Mouse (Mus musculus) Patski (cell line): ENCODE results near the gene Tmem159. TPM values are rescaled to one million over a fixed set of nuclear protein-coding genes. Genes with fewer than 3 reads are reported as not detected.
A peak's percentile ranks its signal among the peaks of the same experiment; 100 is the strongest.

Source experiments
- ATAC-seq: fragments of 100-300 bp; one replicate; pipeline ENCODE4 v1.8.0; 2021
- CTCF ChIA-PET: fragments of 350-600 bp; sonication (Branson Sonifier 250); formaldehyde crosslinking; loops from one replicate; lab custom pipeline; 2022; ENCODE audit warnings: inconsistent platforms; lab: Charles Lee
- POLR2A ChIA-PET: fragments of 350-600 bp; sonication (Branson Sonifier 250); formaldehyde crosslinking; loops from one replicate; lab custom pipeline; 2022; ENCODE audit warnings: antibody characterized with exemption, inconsistent platforms; lab: Charles Lee
- DNase-seq: peaks from one replicate; pipeline ENCODE4 v3.0.0-alpha.2; 2011; ENCODE audit warnings: low read depth, low spot score
- H3K27me3 ChIP-seq: fragments of 371-371 bp; one replicate; pipeline ENCODE4 v1.5.1; 2021
- CTCF ChIP-seq: fragments of 100-300 bp; IDR thresholded peaks from one replicate; pipeline ENCODE4 v1.5.1; 2021
- in situ Hi-C: fragments of 300-500 bp; cut with MboI; formaldehyde crosslinking; loops from 3 replicates; pipeline ENCODE4 v1.11.1; 2018; ENCODE audit warnings: low pct_unique_long_range_greater_than_20kb, mixed read lengths
- polyA plus RNA-seq: library from polyadenylated mRNA; unstranded; gene quantifications from one replicate; pipeline ENCODE4 v1.2.3, GENCODE M21; 2021

Tmem159 gene
- polyA plus RNA-seq, 1 experiment from 2014 or later, result 14.3 TPM

- CTCF ChIA-PET, result interaction anchor here (0.7 to 2.1 kb wide), 12 partner anchors 10 to 255 kb away, joined by 3 to 13 read pairs (median 4); no protein-coding TSS in a partner anchor
- POLR2A ChIA-PET, result no interaction called here
- ATAC-seq, result peak; percentile 61
Observed at GRCm38 (mm10) chr7:120098403-120098802, 3.8 kb upstream of the Tmem159 start.

GRCm38 (mm10) chr7:120103019-120103567 lies 940 bp downstream of the Tmem159 start:
- in situ Hi-C loops, result no loop called here
- no peak for TF ChIP-seq CTCF
- ChIA-PET CTCF (no interaction called here), POLR2A (no interaction called here)
- H3K27me3 ChIP-seq, result no peaks in the 10 kb centered on the region
- ATAC-seq (peak; percentile 33), DNase-seq (no peak)

More at GRCm38 (mm10) chr7:120098403-120098802, 3.8 kb upstream of the Tmem159 start:
- DNase-seq, result no peak
- peak; percentile 77 for TF ChIP-seq CTCF
- H3K27me3 ChIP-seq, result no peaks in the 10 kb centered on the region
- in situ Hi-C loops, result loop anchor here (5.0 kb wide), 1 partner anchor 251 kb away; no protein-coding TSS in a partner anchor

GRCm38 (mm10) chr7:120104975-120105374 lies 2.8 kb downstream of the Tmem159 start:
- ChIA-PET POLR2A (no interaction called here), CTCF (interaction anchor here (0.6 to 1.0 kb wide), 2 partner anchors 11 to 12 kb away, joined by 3 read pairs; no protein-coding TSS in a partner anchor)
- no peaks in the 10 kb centered on the region for H3K27me3 ChIP-seq
- no peak for ATAC-seq
- no peak for DNase-seq
- in situ Hi-C loops, result no loop called here
- no peak for TF ChIP-seq CTCF

GRCm38 (mm10) chr7:120106356-120106755 lies 4.2 kb downstream of the Tmem159 start:
- DNase-seq (no peak), ATAC-seq (no peak)
- in situ Hi-C loops, result no loop called here
- ChIA-PET POLR2A (no interaction called here), CTCF (no interaction called here)
- H3K27me3 ChIP-seq, result no peaks in the 10 kb centered on the region
- TF ChIP-seq CTCF, result no peak

GRCm38 (mm10) chr7:120109676-120110075 lies 7.5 kb downstream of the Tmem159 start:
- in situ Hi-C loops, result no loop called here
- CTCF ChIA-PET, result no interaction called here
- H3K27me3 ChIP-seq, result no peaks in the 10 kb centered on the region
- POLR2A ChIA-PET, result no interaction called here
- no peak for TF ChIP-seq CTCF
- ATAC-seq (no peak), DNase-seq (no peak)

- DNase-seq (no peak), ATAC-seq (no peak)
- no peaks in the 10 kb centered on the region for H3K27me3 ChIP-seq
- POLR2A ChIA-PET, result no interaction called here
- CTCF ChIA-PET, result interaction anchor here (1.4 kb wide), 1 partner anchor 19 kb away, joined by 4 read pairs; no protein-coding TSS in a partner anchor
- in situ Hi-C loops, result no loop called here
- no peak for TF ChIP-seq CTCF
Observed at GRCm38 (mm10) chr7:120116976-120117375, 14.8 kb downstream of the Tmem159 start.

GRCm38 (mm10) chr7:120117529-120117928 lies 15.4 kb downstream of the Tmem159 start:
- DNase-seq, result no peak
- no peak for ATAC-seq
- no peak for TF ChIP-seq CTCF
- no peaks in the 10 kb centered on the region for H3K27me3 ChIP-seq
- ChIA-PET CTCF (no interaction called here), POLR2A (no interaction called here)
- in situ Hi-C loops, result no loop called here

GRCm38 (mm10) chr7:120123776-120124175 lies 21.6 kb downstream of the Tmem159 start:
- CTCF ChIA-PET, result interaction anchor here (0.9 kb wide), 1 partner anchor 51 kb away, joined by 3 read pairs; no protein-coding TSS in a partner anchor
- DNase-seq (no peak), ATAC-seq (no peak)
- POLR2A ChIA-PET, result interaction anchor here (0.7 kb wide), 2 partner anchors 53 to 320 kb away, joined by 3 read pairs; no protein-coding TSS in a partner anchor
- H3K27me3 ChIP-seq, result no peaks in the 10 kb centered on the region
- in situ Hi-C loops, result loop anchor here (5.0 kb wide), 1 partner anchor 704 kb away; no protein-coding TSS in a partner anchor
- no peak for TF ChIP-seq CTCF

- in situ Hi-C loops, result loop anchor here (5.0 kb wide), 1 partner anchor 702 kb away; no protein-coding TSS in a partner anchor
- ChIA-PET CTCF (interaction anchor here (1.0 to 1.4 kb wide), 2 partner anchors 17 to 26 kb away, joined by 6 to 7 read pairs; no protein-coding TSS in a partner anchor), POLR2A (no interaction called here)
- no peaks in the 10 kb centered on the region for H3K27me3 ChIP-seq
- DNase-seq (no peak), ATAC-seq (peak; percentile 60)
- TF ChIP-seq CTCF, result peak; percentile 70
Observed at GRCm38 (mm10) chr7:120124844-120125243, 22.7 kb downstream of the Tmem159 start.

GRCm38 (mm10) chr7:120126976-120127685 lies 25.0 kb downstream of the Tmem159 start:
- in situ Hi-C loops, result no loop called here
- TF ChIP-seq CTCF, result no peak
- POLR2A ChIA-PET, result no interaction called here
- no peak for DNase-seq
- no peak for ATAC-seq
- H3K27me3 ChIP-seq, result no peaks in the 10 kb centered on the region
- CTCF ChIA-PET, result no interaction called here

- H3K27me3 ChIP-seq, result no peaks in the 10 kb centered on the region
- TF ChIP-seq CTCF, result no peak
- ATAC-seq, result no peak
- DNase-seq, result no peak
- in situ Hi-C loops, result no loop called here
- POLR2A ChIA-PET, result no interaction called here
- CTCF ChIA-PET, result no interaction called here
Observed at GRCm38 (mm10) chr7:120127686-120128059, 25.5 kb downstream of the Tmem159 start.
